Mouse (Mus musculus): Measurements from ENCODE around the gene Nt5dc3. TPM values are rescaled to one million over a fixed set of nuclear protein-coding genes. Genes with fewer than 3 reads are reported as not detected.

Gene Nt5dc3
- polyA plus RNA-seq, 1 experiment from 2014 or later: 0.69 TPM

DNA sequence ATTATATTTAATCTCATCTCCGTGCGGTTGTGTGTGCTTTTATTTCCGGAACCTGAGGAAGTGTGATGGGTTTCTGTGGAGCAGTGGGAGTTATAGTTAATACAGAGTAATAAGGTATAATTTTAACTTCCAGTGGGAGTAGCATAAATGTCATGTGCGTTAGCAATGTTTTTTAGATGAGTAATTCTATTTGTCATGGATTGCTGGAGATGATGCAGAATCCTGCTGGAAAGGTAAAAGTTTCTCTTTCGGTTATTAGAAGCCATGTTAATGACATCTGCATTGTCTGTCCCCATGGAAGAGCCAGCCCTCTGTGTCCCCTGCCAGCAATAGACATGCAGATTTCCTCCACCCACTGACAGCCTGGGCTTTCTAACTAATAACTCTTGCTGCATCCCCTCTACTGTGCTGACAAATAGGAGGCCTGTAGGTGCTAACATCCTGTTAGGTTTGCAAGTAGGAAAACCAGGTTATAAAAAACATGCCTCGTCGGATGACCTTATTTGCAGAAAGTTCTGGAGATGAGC is 10.4 kb downstream of the Nt5dc3 start:
- no peaks in the 10 kb centered on the region for H3K9me3 ChIP-seq (ENCODE audit: control insufficient read depth)
- no peak overlapping the region for H3K9ac ChIP-seq (ENCODE audit: low read depth, low read length)
- ATAC-seq: no peak
- 86% methylated on average over 7 of the region's 7 CpGs for WGBS
- H3K27ac ChIP-seq (ENCODE audit: low read depth, low read length): no peak overlapping the region
- H3K4me1 ChIP-seq (replicated peaks; ENCODE audit: control insufficient read depth, insufficient read depth, low read length): no peaks in the 10 kb centered on the region
- no peak overlapping the region for H3K4me3 ChIP-seq (ENCODE audit: low read depth, low read length)
- H3K27me3 ChIP-seq (replicated peaks; ENCODE audit: control insufficient read depth, insufficient read depth, low read length): no peaks in the 10 kb centered on the region
- TF ChIP-seq CTCF (IDR thresholded peaks at IDR 0.05; ENCODE audit: low read depth): no peak
- no peaks in the 10 kb centered on the region for H3K36me3 ChIP-seq (ENCODE audit: control insufficient read depth, insufficient read depth)
- H3K4me2 ChIP-seq (replicated peaks; ENCODE audit: low read depth): no peak overlapping the region

DNA sequence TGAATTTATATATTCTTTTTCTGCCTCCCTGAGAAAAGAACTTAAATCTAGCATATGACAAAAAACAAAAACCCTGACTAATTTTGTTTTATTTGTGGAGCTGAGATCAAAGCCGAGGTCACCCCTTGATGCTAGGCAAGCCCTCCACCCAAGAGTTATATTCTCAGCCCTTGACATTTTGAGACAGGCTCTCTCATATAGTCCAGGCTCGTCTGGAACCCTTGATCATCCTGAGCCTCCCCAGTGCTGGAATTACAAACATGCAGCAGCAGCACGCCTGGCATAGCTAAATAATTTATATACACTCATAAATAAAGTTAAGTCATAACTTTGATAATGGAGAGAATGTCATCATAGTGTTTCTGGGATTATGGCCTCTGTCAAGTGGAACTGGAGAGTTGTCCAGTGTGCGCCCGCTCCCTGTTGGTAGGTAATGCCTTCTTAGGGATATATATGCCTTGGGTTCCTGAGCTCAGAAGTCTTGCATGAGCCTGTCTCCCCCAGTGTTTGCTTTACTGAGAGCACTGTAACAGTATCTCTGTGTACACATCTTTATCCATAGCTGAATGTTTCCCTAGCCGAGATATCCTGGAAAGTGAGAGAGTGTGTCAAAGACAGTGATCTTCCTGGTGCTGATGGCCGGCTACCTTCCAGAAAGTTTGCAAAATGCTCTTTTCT is 12.8 kb downstream of the Nt5dc3 start:
- TF ChIP-seq CTCF (IDR thresholded peaks at IDR 0.05; ENCODE audit: low read depth): no peak
- no peaks in the 10 kb centered on the region for H3K4me1 ChIP-seq (replicated peaks; ENCODE audit: control insufficient read depth, insufficient read depth, low read length)
- ATAC-seq: no peak
- H3K36me3 ChIP-seq (ENCODE audit: control insufficient read depth, insufficient read depth): no peaks in the 10 kb centered on the region
- no peak overlapping the region for H3K27ac ChIP-seq (ENCODE audit: low read depth, low read length)
- H3K9ac ChIP-seq (ENCODE audit: low read depth, low read length): no peak overlapping the region
- 56% methylated on average over 7 of the region's 7 CpGs for whole genome bisulfite sequencing
- H3K4me3 ChIP-seq (ENCODE audit: low read depth, low read length): no peak overlapping the region
- H3K27me3 ChIP-seq (replicated peaks; ENCODE audit: control insufficient read depth, insufficient read depth, low read length): no peaks in the 10 kb centered on the region
- no peak overlapping the region for H3K4me2 ChIP-seq (replicated peaks; ENCODE audit: low read depth)
- H3K9me3 ChIP-seq (ENCODE audit: control insufficient read depth): no peaks in the 10 kb centered on the region

DNA sequence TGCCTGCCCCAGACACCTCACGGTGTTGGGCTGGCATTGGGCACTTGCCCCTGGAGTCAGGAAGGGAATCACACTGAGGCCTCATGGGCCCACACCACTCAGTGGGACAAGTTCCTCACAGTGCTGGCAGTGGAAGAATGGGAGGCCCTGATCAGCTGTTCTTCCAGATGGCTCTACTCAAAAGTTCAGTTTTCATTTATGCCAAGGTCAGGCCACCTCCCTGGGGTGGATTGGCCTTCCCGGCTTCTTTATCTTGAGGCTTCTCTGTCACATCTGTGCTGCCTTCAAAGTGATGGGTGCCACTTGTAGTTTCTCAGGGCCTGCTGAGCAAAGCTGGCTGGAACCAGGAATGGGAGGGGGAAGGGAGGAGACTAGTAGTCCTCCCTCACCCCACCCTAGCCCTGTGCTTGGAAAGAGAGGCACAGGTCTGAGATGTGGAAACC is 14.7 kb downstream of the Nt5dc3 start:
- no peaks in the 10 kb centered on the region for H3K4me1 ChIP-seq (replicated peaks; ENCODE audit: control insufficient read depth, insufficient read depth, low read length)
- H3K9me3 ChIP-seq (ENCODE audit: control insufficient read depth): no peaks in the 10 kb centered on the region
- H3K4me2 ChIP-seq (replicated peaks; ENCODE audit: low read depth): no peak overlapping the region
- H3K27ac ChIP-seq (ENCODE audit: low read depth, low read length): no peak overlapping the region
- no peak for TF ChIP-seq CTCF (IDR thresholded peaks at IDR 0.05; ENCODE audit: low read depth)
- H3K27me3 ChIP-seq (replicated peaks; ENCODE audit: control insufficient read depth, insufficient read depth, low read length): no peaks in the 10 kb centered on the region
- H3K36me3 ChIP-seq (ENCODE audit: control insufficient read depth, insufficient read depth): no peaks in the 10 kb centered on the region
- 65% methylated on average over 2 of the region's 2 CpGs for WGBS
- no peak overlapping the region for H3K9ac ChIP-seq (ENCODE audit: low read depth, low read length)
- no peak overlapping the region for H3K4me3 ChIP-seq (ENCODE audit: low read depth, low read length)
- no peak for ATAC-seq

DNA sequence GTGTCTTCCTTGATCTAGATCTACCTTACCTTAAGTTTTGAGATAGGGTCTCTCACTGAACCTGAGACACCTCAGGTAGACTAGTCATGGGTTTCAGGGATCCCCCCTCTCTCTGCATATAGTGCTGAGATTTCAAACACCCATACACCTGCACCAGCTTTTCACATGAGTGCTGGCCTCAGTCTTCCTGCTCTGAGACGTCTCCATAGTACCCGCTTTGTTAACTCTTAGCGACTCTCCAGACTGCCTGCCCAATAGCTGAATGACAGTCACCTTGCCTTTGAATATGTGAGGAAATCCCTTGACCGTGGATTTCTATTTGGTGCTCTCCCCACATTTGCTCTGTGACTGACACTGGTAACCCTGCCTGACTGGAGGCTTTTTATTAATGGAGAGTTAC is 15.4 kb downstream of the Nt5dc3 start:
- Histone ChIP-seq H3K27ac (ENCODE audit: low read depth, low read length) (no peak overlapping the region), H3K36me3 (ENCODE audit: control insufficient read depth, insufficient read depth) (no peaks in the 10 kb centered on the region), H3K27me3 (replicated peaks; ENCODE audit: control insufficient read depth, insufficient read depth, low read length) (no peaks in the 10 kb centered on the region), H3K4me1 (replicated peaks; ENCODE audit: control insufficient read depth, insufficient read depth, low read length) (no peaks in the 10 kb centered on the region), H3K9me3 (ENCODE audit: control insufficient read depth) (no peaks in the 10 kb centered on the region), H3K4me2 (replicated peaks; ENCODE audit: low read depth) (no peak overlapping the region), H3K4me3 (ENCODE audit: low read depth, low read length) (no peak overlapping the region), H3K9ac (ENCODE audit: low read depth, low read length) (no peak overlapping the region)
- ATAC-seq: no peak
- WGBS: 94% methylated on average over 4 of the region's 4 CpGs
- no peak for TF ChIP-seq CTCF (IDR thresholded peaks at IDR 0.05; ENCODE audit: low read depth)

DNA sequence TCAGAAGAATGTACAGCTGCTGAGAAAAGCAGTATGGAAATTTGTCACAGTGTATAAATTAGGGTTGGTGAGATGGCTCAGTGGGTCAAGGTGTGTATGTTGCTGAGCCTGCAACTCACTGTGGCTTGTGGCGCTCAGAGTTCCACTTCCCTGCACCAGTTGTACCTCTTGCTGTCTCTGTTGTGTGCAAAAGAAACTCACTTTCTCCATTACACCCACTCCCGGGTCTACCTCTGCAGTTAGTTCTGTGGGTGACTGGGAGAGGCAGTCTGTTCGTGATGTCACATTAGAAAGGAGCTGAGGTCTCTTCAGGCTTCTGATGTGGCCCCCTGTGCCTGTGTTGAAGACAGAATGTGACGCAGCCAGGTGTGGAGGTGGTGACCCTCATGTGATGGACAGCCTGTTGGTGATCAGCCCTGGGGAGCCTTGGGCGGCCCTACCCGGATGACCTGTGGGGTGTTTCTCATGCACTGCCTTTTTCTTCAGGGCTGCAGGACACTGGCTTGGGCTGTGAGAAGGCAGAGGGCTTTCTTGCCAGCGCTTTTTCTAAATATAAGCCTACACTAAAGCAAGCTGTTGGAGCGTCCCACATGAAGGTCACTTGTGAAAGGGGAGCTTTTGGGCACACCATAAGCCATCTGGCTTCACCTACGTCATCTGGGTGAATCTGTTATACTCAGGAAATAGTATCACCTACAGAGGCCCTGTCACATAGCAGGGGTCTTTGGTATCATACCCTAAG is 16.2 kb downstream of the Nt5dc3 start:
- Histone ChIP-seq H3K27me3 (replicated peaks; ENCODE audit: control insufficient read depth, insufficient read depth, low read length) (no peaks in the 10 kb centered on the region), H3K4me2 (replicated peaks; ENCODE audit: low read depth) (no peak overlapping the region), H3K4me3 (ENCODE audit: low read depth, low read length) (no peak overlapping the region), H3K9me3 (ENCODE audit: control insufficient read depth) (no peaks in the 10 kb centered on the region), H3K27ac (ENCODE audit: low read depth, low read length) (no peak overlapping the region), H3K36me3 (ENCODE audit: control insufficient read depth, insufficient read depth) (no peaks in the 10 kb centered on the region), H3K9ac (ENCODE audit: low read depth, low read length) (no peak overlapping the region), H3K4me1 (replicated peaks; ENCODE audit: control insufficient read depth, insufficient read depth, low read length) (no peaks in the 10 kb centered on the region)
- no peak for TF ChIP-seq CTCF (IDR thresholded peaks at IDR 0.05; ENCODE audit: low read depth)
- WGBS: 93% methylated on average over 9 of the region's 9 CpGs
- ATAC-seq: no peak

DNA sequence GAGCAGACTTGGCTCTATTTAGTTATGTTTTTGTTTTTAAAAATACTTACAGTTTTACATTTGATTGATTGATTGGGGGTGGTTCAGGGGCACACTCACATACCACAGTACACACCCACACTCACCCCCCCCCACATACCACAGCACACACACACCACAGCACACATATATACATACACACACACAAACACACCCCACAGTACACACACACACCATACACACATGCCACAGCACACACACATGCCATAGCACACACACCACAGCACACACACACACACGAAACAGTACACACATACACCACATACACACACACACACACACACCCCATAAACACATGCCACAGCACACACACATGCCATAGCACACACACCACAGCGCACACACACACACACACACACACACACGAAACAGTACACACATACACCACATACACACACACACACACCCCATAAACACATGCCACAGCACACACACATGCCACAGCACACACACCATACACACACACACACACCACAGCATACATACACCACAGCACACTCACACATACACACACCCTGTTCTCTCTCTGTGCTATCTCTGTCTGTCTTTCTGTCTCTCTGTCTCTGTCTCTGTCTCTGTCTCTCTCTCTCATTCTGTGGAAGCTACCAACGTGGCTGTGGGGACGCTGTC is 17.4 kb downstream of the Nt5dc3 start:
- Histone ChIP-seq H3K4me2 (replicated peaks; ENCODE audit: low read depth) (no peak overlapping the region), H3K4me1 (replicated peaks; ENCODE audit: control insufficient read depth, insufficient read depth, low read length) (no peaks in the 10 kb centered on the region), H3K27me3 (replicated peaks; ENCODE audit: control insufficient read depth, insufficient read depth, low read length) (no peaks in the 10 kb centered on the region), H3K9me3 (ENCODE audit: control insufficient read depth) (no peaks in the 10 kb centered on the region), H3K4me3 (ENCODE audit: low read depth, low read length) (no peak overlapping the region), H3K27ac (ENCODE audit: low read depth, low read length) (no peak overlapping the region), H3K36me3 (ENCODE audit: control insufficient read depth, insufficient read depth) (no peaks in the 10 kb centered on the region), H3K9ac (ENCODE audit: low read depth, low read length) (no peak overlapping the region)
- ATAC-seq: no peak
- WGBS: 96% methylated on average over 5 of the region's 5 CpGs
- no peak for TF ChIP-seq CTCF (IDR thresholded peaks at IDR 0.05; ENCODE audit: low read depth)

Data from intestine, postnatal 0 days (tissue).